Mouse (Mus musculus) intestine, embryonic 16.5 days (tissue): ENCODE measurements at regions not wholly inside any gene's neighbourhood (a gene's known extent, or its start where the extent isn't known, plus 50 kb on each side); places are given as distances from the start of the nearest gene placed in this dataset.

Source experiments
- ATAC-seq: fragments of 200-750 bp; cut with Nextera tagmentation; 2 replicates; pipeline ENCODE4 v1.8.0; 2017; ENCODE audit warnings: moderate TSS enrichment, moderate library complexity
- H3K27ac ChIP-seq: fragments of 300-500 bp; sonication (generic); 2 replicates; pipeline ENCODE4 v1.5.1; 2014; ENCODE audit warnings: mild to moderate bottlenecking, low read length
- H3K27me3 ChIP-seq: fragments of 300-500 bp; sonication (generic); replicated peaks from 2 replicates; pipeline ENCODE4 v1.6.1; 2014; ENCODE audit warnings: low read length, control low read depth, mixed read lengths; ENCODE audit not compliant: control insufficient read depth, insufficient read depth
- H3K36me3 ChIP-seq: fragments of 300-500 bp; sonication (generic); 2 replicates; pipeline ENCODE4 v1.6.1; 2014; ENCODE audit warnings: low read length, control low read depth; ENCODE audit not compliant: control insufficient read depth, insufficient read depth
- H3K4me1 ChIP-seq: fragments of 300-500 bp; sonication (generic); 2 replicates; pipeline ENCODE4 v1.6.1; 2014; ENCODE audit warnings: low read length, control low read depth, mixed read lengths; ENCODE audit not compliant: control insufficient read depth, insufficient read depth
- H3K4me2 ChIP-seq: fragments of 300-500 bp; sonication (generic); 2 replicates; pipeline ENCODE4 v1.6.1; 2014; ENCODE audit warnings: low read depth, low read length, control low read depth
- H3K4me3 ChIP-seq: fragments of 300-500 bp; sonication (generic); 2 replicates; pipeline ENCODE4 v1.5.1; 2014; ENCODE audit warnings: mild to moderate bottlenecking, low read length
- H3K9ac ChIP-seq: fragments of 300-500 bp; sonication (generic); 2 replicates; pipeline ENCODE4 v1.6.1; 2014; ENCODE audit warnings: low read depth, low read length
- H3K9me3 ChIP-seq: fragments of 300-500 bp; sonication (generic); 2 replicates; pipeline ENCODE4 v1.6.1; 2016; ENCODE audit warnings: low read length, control low read depth; ENCODE audit not compliant: control insufficient read depth
- WGBS: fragments of 180-500 bp; shearing (Covaris S2); extraction: QIAGEN DNeasy Blood & Tissue Kit; methylation state at CpG from one replicate; pipeline ENCODE4 v1.1.7; 2014; 5-methylcytosine and 5-hydroxymethylcytosine counted together

DNA sequence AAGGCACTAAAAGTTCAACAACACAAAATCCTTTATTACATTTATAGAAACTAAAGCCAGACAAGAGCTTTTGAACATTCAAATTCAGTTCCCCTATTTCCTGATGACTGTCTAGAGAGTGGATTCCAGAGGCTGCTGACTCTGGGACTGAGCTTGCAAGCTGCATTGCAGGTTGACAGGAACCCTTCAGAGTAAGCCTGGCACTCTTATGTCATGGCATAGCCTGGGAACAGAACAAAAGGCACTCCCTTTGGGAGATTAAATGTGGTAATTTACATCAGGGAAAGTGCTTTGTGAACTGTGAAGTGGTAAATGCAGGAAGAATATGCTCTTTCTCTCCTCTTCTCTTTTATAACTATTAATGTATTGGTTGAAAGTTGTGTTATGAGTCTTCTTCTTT is 847.3 kb downstream of the Bcl11a start:
- no peaks in the 10 kb centered on the region for H3K9me3 ChIP-seq
- H3K27ac ChIP-seq = no peak overlapping the region
- H3K4me3 ChIP-seq = no peak overlapping the region
- no peaks in the 10 kb centered on the region for H3K4me1 ChIP-seq
- H3K4me2 ChIP-seq = no peak overlapping the region
- no peak for ATAC-seq
- H3K36me3 ChIP-seq = no peaks in the 10 kb centered on the region
- H3K9ac ChIP-seq = no peak overlapping the region
- H3K27me3 ChIP-seq = no peaks in the 10 kb centered on the region

- Histone ChIP-seq H3K27me3 (no peaks in the 10 kb centered on the region), H3K9ac (no peak overlapping the region), H3K4me3 (no peak overlapping the region), H3K36me3 (no peaks in the 10 kb centered on the region), H3K4me2 (no peak overlapping the region), H3K27ac (no peak overlapping the region), H3K9me3 (no peaks in the 10 kb centered on the region), H3K4me1 (no peaks in the 10 kb centered on the region)
- no peak for ATAC-seq
These were observed 865.8 kb downstream of the Bcl11a start for GRCm38 (mm10) chr11:24943646-24944045.

GRCm38 (mm10) chr11:24951161-24951560 is 873.3 kb downstream of the Bcl11a start:
- H3K9ac ChIP-seq = no peak overlapping the region
- no peak overlapping the region for H3K4me2 ChIP-seq
- ATAC-seq = no peak
- H3K27ac ChIP-seq = no peak overlapping the region
- H3K9me3 ChIP-seq = no peaks in the 10 kb centered on the region
- 83% methylated on average over 1 of the region's 1 CpGs for WGBS
- H3K27me3 ChIP-seq = no peaks in the 10 kb centered on the region
- H3K36me3 ChIP-seq = no peaks in the 10 kb centered on the region
- H3K4me1 ChIP-seq = no peaks in the 10 kb centered on the region
- H3K4me3 ChIP-seq = no peak overlapping the region

DNA sequence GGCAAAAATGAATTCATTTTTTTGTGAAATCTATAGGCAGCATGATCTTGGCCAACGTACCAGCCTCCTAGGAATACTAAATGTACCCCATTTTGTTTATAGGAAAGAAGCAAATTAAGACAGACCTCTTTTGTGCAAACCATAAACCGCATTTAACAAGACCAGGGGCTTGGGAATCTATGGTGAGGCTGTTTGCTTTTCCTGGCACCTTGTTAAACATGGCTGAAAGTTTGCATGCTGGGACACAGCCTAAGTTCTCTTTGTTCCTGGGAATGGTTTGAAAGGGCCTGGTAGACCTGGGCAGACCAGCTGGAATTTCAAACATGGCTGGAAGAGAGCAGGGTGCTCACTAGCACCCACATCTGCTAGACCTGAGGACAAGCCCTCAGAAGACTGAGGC is 894.5 kb downstream of the Bcl11a start:
- no peaks in the 10 kb centered on the region for H3K27me3 ChIP-seq
- 74% methylated on average over 2 of the region's 2 CpGs for WGBS

DNA sequence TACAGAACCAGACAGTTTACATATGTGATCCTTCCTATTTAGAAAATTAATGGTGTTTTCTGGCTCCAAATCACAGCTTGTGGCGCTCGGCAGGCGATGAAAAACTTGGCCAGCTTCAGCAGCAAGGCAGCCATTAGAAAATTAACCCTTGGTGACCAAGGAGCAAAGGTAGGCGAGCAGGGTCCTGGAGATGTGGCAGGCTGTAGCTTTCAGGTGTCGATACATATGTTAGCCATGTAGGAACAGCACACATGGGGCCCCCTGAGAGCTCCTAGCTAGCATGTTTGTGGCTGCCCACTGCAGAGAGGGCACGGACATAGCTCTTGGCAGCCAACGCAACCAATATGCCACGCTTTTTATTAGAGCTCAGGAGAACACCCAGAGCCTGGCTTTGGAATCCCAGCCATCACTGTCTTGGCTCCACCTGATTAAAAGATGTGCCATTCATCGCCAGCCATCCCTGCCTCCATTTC is 902.4 kb downstream of the Bcl11a start:
- WGBS = 62% methylated on average over 9 of the region's 9 CpGs
- H3K4me1 ChIP-seq = no peaks in the 10 kb centered on the region
- H3K27me3 ChIP-seq = no peaks in the 10 kb centered on the region
- H3K4me2 ChIP-seq = no peak overlapping the region
- ATAC-seq = no peak
- H3K36me3 ChIP-seq = no peaks in the 10 kb centered on the region
- H3K9me3 ChIP-seq = no peaks in the 10 kb centered on the region
- no peak overlapping the region for H3K27ac ChIP-seq
- no peak overlapping the region for H3K4me3 ChIP-seq
- no peak overlapping the region for H3K9ac ChIP-seq

More for the DNA sequence above, 894.5 kb downstream of the Bcl11a start:
- ATAC-seq = no peak
- H3K9ac ChIP-seq = no peak overlapping the region
- H3K4me2 ChIP-seq = no peak overlapping the region
- no peak overlapping the region for H3K4me3 ChIP-seq
- no peaks in the 10 kb centered on the region for H3K4me1 ChIP-seq
- no peak overlapping the region for H3K27ac ChIP-seq
- no peaks in the 10 kb centered on the region for H3K9me3 ChIP-seq
- H3K36me3 ChIP-seq = no peaks in the 10 kb centered on the region

GRCm38 (mm10) chr11:24983060-24983629 is 905.3 kb downstream of the Bcl11a start:
- H3K4me3 ChIP-seq = no peak overlapping the region
- H3K4me2 ChIP-seq = no peak overlapping the region
- no peaks in the 10 kb centered on the region for H3K27me3 ChIP-seq
- no peak overlapping the region for H3K9ac ChIP-seq
- H3K27ac ChIP-seq = no peak overlapping the region
- no peaks in the 10 kb centered on the region for H3K36me3 ChIP-seq
- no peaks in the 10 kb centered on the region for H3K9me3 ChIP-seq
- ATAC-seq = no peak
- no peaks in the 10 kb centered on the region for H3K4me1 ChIP-seq
- WGBS = 77% methylated on average over 10 of the region's 10 CpGs

DNA sequence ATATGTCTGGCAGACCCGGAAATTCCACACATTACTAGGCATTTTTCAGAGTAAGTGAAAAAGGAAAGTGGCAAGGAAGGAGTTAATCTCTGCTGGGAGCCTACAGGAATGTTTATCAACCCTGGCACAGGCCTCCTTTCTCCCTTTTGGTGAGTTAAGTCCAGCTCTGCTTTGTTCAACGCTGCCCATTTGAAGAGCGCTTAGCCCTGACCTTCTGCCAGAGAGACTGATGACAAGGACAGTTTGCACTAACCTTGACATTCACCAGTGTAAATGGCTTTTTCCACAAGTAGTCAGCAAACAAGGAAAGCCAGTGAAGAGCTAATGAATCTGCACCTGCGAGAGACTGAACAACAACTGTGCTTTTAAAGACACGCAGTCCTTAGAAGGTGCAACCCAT is 927.6 kb downstream of the Bcl11a start:
- Histone ChIP-seq H3K9ac (no peak overlapping the region), H3K4me1 (0 out of 2 replicates have a peak, but pooled peaks cover 5% of the 10 kb centered on the region), H3K27ac (no peak overlapping the region), H3K9me3 (no peaks in the 10 kb centered on the region), H3K27me3 (no peaks in the 10 kb centered on the region), H3K4me2 (no peak overlapping the region), H3K36me3 (no peaks in the 10 kb centered on the region), H3K4me3 (no peak overlapping the region)
- ATAC-seq = no peak
- 26% methylated on average over 5 of the region's 5 CpGs for WGBS

DNA sequence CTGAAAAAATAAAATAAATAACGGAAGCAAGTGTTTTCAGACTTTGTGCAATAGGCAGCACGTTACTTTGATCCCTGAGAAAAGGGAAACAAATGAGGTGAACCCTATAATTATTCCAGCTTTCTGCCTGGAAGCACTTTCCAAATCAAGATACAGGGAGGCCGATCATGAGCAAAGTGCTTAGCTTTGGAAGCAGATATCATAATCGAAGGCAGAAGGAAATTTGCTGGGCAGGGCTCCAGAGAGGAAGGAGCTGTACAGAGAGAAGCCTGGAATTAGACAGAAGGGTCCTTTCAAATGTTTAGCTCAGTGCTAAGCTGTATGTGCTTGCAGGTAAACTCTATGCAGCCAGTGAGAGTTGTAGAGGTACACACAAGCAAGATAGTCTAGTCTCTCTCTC is 948.9 kb downstream of the Bcl11a start:
- WGBS = 61% methylated on average over 4 of the region's 4 CpGs

GRCm38 (mm10) chr11:25040983-25041382 is 963.1 kb downstream of the Bcl11a start:
- H3K4me3 ChIP-seq = no peak overlapping the region
- no peaks in the 10 kb centered on the region for H3K9me3 ChIP-seq
- H3K4me1 ChIP-seq = no peaks in the 10 kb centered on the region
- no peak overlapping the region for H3K4me2 ChIP-seq
- H3K27me3 ChIP-seq = no peaks in the 10 kb centered on the region
- H3K36me3 ChIP-seq = no peaks in the 10 kb centered on the region
- no peak overlapping the region for H3K27ac ChIP-seq
- no peak overlapping the region for H3K9ac ChIP-seq
- ATAC-seq = no peak
- WGBS = 41% methylated on average over 4 of the region's 4 CpGs

More for the DNA sequence above, 948.9 kb downstream of the Bcl11a start:
- H3K9ac ChIP-seq = no peak overlapping the region
- H3K36me3 ChIP-seq = no peaks in the 10 kb centered on the region
- no peak overlapping the region for H3K4me3 ChIP-seq
- no peaks in the 10 kb centered on the region for H3K9me3 ChIP-seq
- H3K4me1 ChIP-seq = no peaks in the 10 kb centered on the region
- no peak for ATAC-seq
- no peak overlapping the region for H3K27ac ChIP-seq
- H3K4me2 ChIP-seq = no peak overlapping the region
- no peaks in the 10 kb centered on the region for H3K27me3 ChIP-seq

GRCm38 (mm10) chr11:25042763-25043162 is 964.9 kb downstream of the Bcl11a start:
- Histone ChIP-seq H3K27ac (no peak overlapping the region), H3K4me1 (no peaks in the 10 kb centered on the region), H3K9ac (no peak overlapping the region), H3K36me3 (no peaks in the 10 kb centered on the region), H3K9me3 (no peaks in the 10 kb centered on the region), H3K27me3 (no peaks in the 10 kb centered on the region), H3K4me2 (no peak overlapping the region), H3K4me3 (no peak overlapping the region)
- 52% methylated on average over 3 of the region's 3 CpGs for WGBS
- peak; percentile 66 for ATAC-seq
